Mouse (Mus musculus): ENCODE results near the gene Lca5.

DNA sequence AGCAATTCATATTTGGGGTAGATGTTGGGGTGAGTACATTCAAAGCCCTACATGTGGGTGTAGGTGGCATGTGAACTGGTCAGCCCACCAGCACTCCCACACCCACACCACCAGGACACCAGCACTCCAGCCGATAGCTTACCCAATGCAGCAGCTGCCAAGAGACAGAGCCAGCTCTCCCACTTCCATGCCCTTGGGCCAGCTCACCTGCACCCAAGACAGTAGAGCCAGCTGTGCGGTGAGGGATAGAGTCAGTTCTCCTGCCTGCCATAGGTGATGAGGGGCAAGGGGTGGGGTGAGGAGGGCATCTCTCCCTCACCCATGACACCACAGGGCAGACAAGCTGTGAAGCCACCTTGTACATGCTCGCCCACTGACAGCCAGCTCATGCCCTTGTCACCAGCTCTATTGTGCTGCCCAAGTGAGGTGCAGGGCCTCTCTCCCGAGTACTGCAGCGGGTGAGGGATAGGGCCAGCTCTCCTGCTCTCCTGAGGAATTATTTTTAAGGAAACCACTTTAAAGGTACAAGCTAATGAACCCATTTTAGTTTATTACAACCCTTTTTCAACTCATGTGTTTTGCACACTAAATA is 54.6 kb downstream of the Lca5 start:
- no peak for TF ChIP-seq TAL1 (IDR thresholded peaks at IDR 0.05; ENCODE audit: low read length)
- no peak for TF ChIP-seq GATA1 (IDR thresholded peaks at IDR 0.05; ENCODE audit: low read length)
